Mouse (Mus musculus) limb, embryonic 12.5 days (tissue): ENCODE results near the gene Gp1bb. TPM values are rescaled to one million over a fixed set of nuclear protein-coding genes. Genes with fewer than 3 reads are reported as not detected.

ENCODE experiments used
- ATAC-seq: fragments of 200-750 bp; cut with Nextera tagmentation; 2 replicates; pipeline ENCODE4 v1.8.0; 2017; ENCODE audit warnings: low read depth, moderate TSS enrichment; ENCODE audit not compliant: insufficient number of reproducible peaks, insufficient read depth, low FRiP score, low TSS enrichment
- H3K27ac ChIP-seq: fragments of 300-500 bp; sonication (generic); 2 replicates; pipeline ENCODE4 v1.5.1; 2016; ENCODE audit warnings: mild to moderate bottlenecking, moderate library complexity
- H3K27me3 ChIP-seq: fragments of 300-500 bp; sonication (generic); 2 replicates; pipeline ENCODE4 v1.6.1; 2016; ENCODE audit warnings: mild to moderate bottlenecking, moderate library complexity
- H3K36me3 ChIP-seq: fragments of 300-500 bp; sonication (generic); 2 replicates; pipeline ENCODE4 v1.6.1; 2016; ENCODE audit warnings: mild to moderate bottlenecking, moderate library complexity
- H3K4me1 ChIP-seq: fragments of 300-500 bp; sonication (generic); replicated peaks from 2 replicates; pipeline ENCODE4 v1.6.1; 2016
- H3K4me2 ChIP-seq: fragments of 300-500 bp; sonication (generic); 2 replicates; pipeline ENCODE4 v1.6.1; 2016; ENCODE audit warnings: mild to moderate bottlenecking, moderate library complexity
- H3K4me3 ChIP-seq: fragments of 300-500 bp; sonication (generic); replicated peaks from 2 replicates; pipeline ENCODE4 v1.5.1; 2016; ENCODE audit warnings: mild to moderate bottlenecking
- H3K9ac ChIP-seq: fragments of 300-500 bp; sonication (generic); replicated peaks from 2 replicates; pipeline ENCODE4 v1.6.1; 2016; ENCODE audit warnings: mild to moderate bottlenecking, moderate library complexity
- H3K9me3 ChIP-seq: fragments of 300-500 bp; sonication (generic); 2 replicates; pipeline ENCODE4 v1.6.1; 2016; ENCODE audit warnings: mild to moderate bottlenecking, moderate library complexity
- WGBS: fragments of 180-500 bp; shearing (Covaris S2); methylation state at CpG from one replicate; pipeline ENCODE4 v1.1.7; 2016; 5-methylcytosine and 5-hydroxymethylcytosine counted together
- polyA plus RNA-seq: library from polyadenylated mRNA; unstranded; fragments of >200 nt; fragmentation: Nextera tagmentation; extraction: Ambion mirVana; gene quantifications from 2 replicates; pipeline ENCODE4 v1.2.1, GENCODE M21; 2016

The Gp1bb gene
- polyA plus RNA-seq, 1 experiment from 2014 or later, result 3.9 TPM

DNA sequence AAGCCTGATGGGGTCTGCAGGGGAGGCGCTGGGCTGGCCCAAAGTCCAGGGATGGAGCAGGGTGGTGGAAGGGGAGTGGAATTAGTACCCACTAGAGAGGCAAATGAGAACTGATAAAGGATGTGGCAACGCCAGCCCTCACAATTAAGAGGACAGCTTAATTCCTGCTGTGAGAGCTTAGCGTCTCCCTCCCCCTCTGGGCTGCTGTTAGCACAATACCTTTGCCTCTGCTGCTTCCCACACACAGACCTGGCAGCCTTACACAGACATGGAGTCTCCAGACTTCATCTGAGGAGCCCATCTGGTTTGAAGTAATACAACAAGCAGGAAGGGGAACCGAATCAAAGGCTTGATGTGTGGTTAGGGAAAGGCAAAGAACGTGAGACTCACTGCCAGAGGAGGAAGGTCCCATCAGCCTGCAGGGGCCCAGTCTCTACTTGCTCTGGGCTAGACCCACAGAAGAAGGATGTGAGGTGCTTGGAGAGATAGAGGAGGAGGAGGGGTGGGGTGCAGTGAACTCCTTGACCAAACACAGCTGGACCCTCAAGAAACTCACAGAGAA is 44.5 kb downstream of the Gp1bb start:
- H3K4me1 ChIP-seq, result peaks cover 26% of the 10 kb centered on the region
- H3K27me3 ChIP-seq, result peaks cover 65% of the 10 kb centered on the region
- H3K9ac ChIP-seq, result no peak overlapping the region
- no peak overlapping the region for H3K27ac ChIP-seq
- no peak; the same call in 1 of the 2 replicates for ATAC-seq
- H3K4me2 ChIP-seq, result no peak overlapping the region
- WGBS, result 7% methylated on average over 5 of the region's 5 CpGs
- H3K36me3 ChIP-seq, result no peaks in the 10 kb centered on the region
- no peak overlapping the region for H3K4me3 ChIP-seq
- no peaks in the 10 kb centered on the region for H3K9me3 ChIP-seq

DNA sequence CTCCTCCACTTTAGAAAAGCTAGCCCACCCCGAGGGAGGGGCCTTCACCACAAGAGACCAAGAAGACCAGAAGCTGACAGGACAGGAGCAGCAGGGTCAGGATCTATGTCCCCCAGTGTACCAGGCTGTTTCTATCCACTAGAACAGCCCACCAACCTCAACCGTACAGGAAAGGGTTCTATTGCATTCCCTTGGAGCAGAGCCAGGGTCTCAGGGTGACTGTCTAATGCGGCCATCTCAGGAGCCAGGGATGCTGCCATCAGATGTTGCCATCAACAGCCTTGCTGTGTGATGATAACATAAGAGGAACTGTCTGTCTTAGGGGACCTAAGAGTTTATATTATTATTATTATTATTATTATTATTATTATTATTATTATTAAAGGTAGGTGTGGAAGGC is 45.1 kb downstream of the Gp1bb start:
- H3K27ac ChIP-seq, result no peak overlapping the region
- 45% methylated on average over 3 of the region's 3 CpGs for WGBS
- ATAC-seq, result no peak
- H3K27me3 ChIP-seq, result peaks cover 59% of the 10 kb centered on the region
- peaks cover under 1% of the 10 kb centered on the region; the same call in 1 of the 2 replicates for H3K9me3 ChIP-seq
- no peak overlapping the region for H3K4me2 ChIP-seq
- H3K4me1 ChIP-seq, result peaks cover 20% of the 10 kb centered on the region
- H3K4me3 ChIP-seq, result no peak overlapping the region
- no peaks in the 10 kb centered on the region for H3K36me3 ChIP-seq
- H3K9ac ChIP-seq, result no peak overlapping the region

DNA sequence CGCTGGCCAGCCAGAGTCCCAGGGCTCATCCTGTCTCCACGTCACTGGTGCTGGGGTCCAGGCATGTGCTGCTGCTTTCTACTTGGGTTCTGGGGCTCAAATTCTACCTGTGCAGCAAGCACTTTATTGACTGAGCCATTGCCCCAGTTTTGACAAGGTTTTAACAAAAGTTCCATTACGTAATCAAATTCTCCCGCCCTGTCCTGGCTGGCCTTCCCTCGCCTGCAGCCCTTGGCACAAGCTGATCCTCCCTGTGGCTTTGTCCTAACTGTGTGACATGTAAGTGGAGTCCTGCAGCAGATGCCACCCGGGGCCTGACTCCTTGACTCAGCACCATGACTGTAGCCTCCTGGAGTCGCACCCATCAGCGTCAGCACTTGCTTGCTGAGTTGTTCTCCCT is 48.0 kb downstream of the Gp1bb start:
- no peaks in the 10 kb centered on the region for H3K36me3 ChIP-seq
- H3K4me2 ChIP-seq, result no peak overlapping the region
- H3K9ac ChIP-seq, result no peak overlapping the region
- peaks cover 9% of the 10 kb centered on the region; the same call in 1 of the 2 replicates for H3K4me1 ChIP-seq
- H3K27ac ChIP-seq, result no peak overlapping the region
- H3K4me3 ChIP-seq, result no peak overlapping the region
- no peak for ATAC-seq
- H3K9me3 ChIP-seq, result peaks cover 6% of the 10 kb centered on the region; the same call in 1 of the 2 replicates
- WGBS, result 72% methylated on average over 8 of the region's 8 CpGs
- peaks cover 31% of the 10 kb centered on the region for H3K27me3 ChIP-seq

Other genes starting within 250 kb of the Gp1bb start
- gene Txnrd2, start 196.0 kb downstream of the Gp1bb start, polyA plus RNA-seq, result 23.1 and 26.1 TPM in 2 replicates
- 66.5 and 71.0 TPM in 2 replicates for gene Comt, start 195.6 kb downstream of the Gp1bb start, polyA plus RNA-seq
- 18.4 and 19.4 TPM in 2 replicates for gene Gnb1l, start 123.7 kb downstream of the Gp1bb start, polyA plus RNA-seq
- 4.2 and 5.1 TPM in 2 replicates for gene Rtl10, start 123.5 kb downstream of the Gp1bb start, polyA plus RNA-seq
- gene Tbx1, start 31.7 kb downstream of the Gp1bb start, polyA plus RNA-seq, result 9.4 and 11.2 TPM in 2 replicates
- gene Gm49601, start 4.0 kb upstream of the Gp1bb start, polyA plus RNA-seq, result 5.2 and 6.8 TPM in 2 replicates
- gene Sept5, start 7.6 kb upstream of the Gp1bb start, polyA plus RNA-seq, result 31.7 and 34.2 TPM in 2 replicates
- 15.3 and 19.4 TPM in 2 replicates for gene Cldn5, start 154.4 kb upstream of the Gp1bb start, polyA plus RNA-seq
- 118 and 120 TPM in 2 replicates for gene Ufd1, start 189.4 kb upstream of the Gp1bb start, polyA plus RNA-seq
- gene Cdc45, start 189.6 kb upstream of the Gp1bb start, polyA plus RNA-seq, result 63.9 and 64.2 TPM in 2 replicates
- 37.3 and 38.9 TPM in 2 replicates for gene 2510002D24Rik, start 214.2 kb upstream of the Gp1bb start, polyA plus RNA-seq
- gene Gm28539, start 214.2 kb upstream of the Gp1bb start, polyA plus RNA-seq, result not detected in 2 replicates